Mouse (Mus musculus): ENCODE data around the gene Chpf.

The Chpf gene

GRCm38 (mm10) chr1:75457710-75458024 lies 21.4 kb downstream of the Chpf start:
- no peak for DNase-seq (ENCODE audit: low read depth, low spot score)
- Histone ChIP-seq H3K27me3 (ENCODE audit: control insufficient read depth, insufficient read depth, low read length, poor library complexity, severe bottlenecking) (peaks cover 3% of the 10 kb centered on the region), H3K36me3 (ENCODE audit: control insufficient read depth, insufficient read depth, low read length, poor library complexity, severe bottlenecking) (no peaks in the 10 kb centered on the region)

DNA sequence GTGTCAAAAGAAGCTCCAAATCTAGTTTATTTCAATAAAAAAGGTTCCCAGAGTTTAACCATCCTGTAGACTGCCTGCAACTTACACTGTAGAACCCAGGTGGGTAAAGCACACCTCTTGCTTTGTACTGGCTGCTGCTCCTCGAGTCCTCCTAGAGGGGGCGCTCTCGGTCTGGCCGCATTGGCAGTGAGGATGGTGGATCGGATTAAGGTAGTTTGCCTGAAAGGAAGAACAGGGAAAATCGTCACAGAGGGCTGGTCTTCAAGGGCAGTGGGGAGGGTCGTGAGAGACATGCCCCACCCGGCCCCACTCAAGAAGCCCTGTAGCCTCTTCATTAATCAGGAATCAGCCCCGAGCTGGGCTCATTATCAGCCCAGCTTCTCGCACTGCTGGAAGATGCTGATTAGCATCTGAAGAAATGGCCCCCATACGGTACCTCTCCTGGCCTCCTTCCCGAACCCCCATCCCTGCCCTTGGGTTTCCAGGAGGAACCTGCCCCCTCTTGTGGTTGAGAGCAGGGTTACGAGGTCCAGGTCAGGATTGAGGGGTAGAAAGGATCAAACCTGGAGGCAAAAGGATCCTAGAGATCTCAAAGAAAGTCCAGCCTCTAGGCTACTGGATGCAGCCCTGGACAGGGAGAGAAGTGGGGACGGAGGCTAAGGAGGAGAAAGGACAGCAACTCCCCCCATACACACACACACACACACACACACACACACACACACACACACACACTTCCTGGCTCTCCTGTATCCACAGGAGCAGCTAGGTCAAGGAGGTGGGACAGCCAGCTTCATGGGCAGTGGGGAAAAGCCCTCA lies 22.2 kb downstream of the Chpf start:
- DNase-seq (ENCODE audit: low read depth, low spot score), result peak; percentile 18
- peaks cover 3% of the 10 kb centered on the region for H3K27me3 ChIP-seq (ENCODE audit: control insufficient read depth, insufficient read depth, low read length, poor library complexity, severe bottlenecking)
- no peaks in the 10 kb centered on the region for H3K36me3 ChIP-seq (ENCODE audit: control insufficient read depth, insufficient read depth, low read length, poor library complexity, severe bottlenecking)

- H3K27me3 ChIP-seq (ENCODE audit: control insufficient read depth, insufficient read depth, low read length, poor library complexity, severe bottlenecking), result peaks cover 3% of the 10 kb centered on the region
- H3K36me3 ChIP-seq (ENCODE audit: control insufficient read depth, insufficient read depth, low read length, poor library complexity, severe bottlenecking), result no peaks in the 10 kb centered on the region
- DNase-seq (ENCODE audit: low read depth, low spot score), result no peak
Observed at GRCm38 (mm10) chr1:75455948-75456347, 23.2 kb downstream of the Chpf start.

- no peak for DNase-seq (ENCODE audit: low read depth, low spot score)
- H3K27me3 ChIP-seq (ENCODE audit: control insufficient read depth, insufficient read depth, low read length, poor library complexity, severe bottlenecking), result peaks cover 3% of the 10 kb centered on the region
- H3K36me3 ChIP-seq (ENCODE audit: control insufficient read depth, insufficient read depth, low read length, poor library complexity, severe bottlenecking), result no peaks in the 10 kb centered on the region
Observed at GRCm38 (mm10) chr1:75455433-75455832, 23.7 kb downstream of the Chpf start.

DNA sequence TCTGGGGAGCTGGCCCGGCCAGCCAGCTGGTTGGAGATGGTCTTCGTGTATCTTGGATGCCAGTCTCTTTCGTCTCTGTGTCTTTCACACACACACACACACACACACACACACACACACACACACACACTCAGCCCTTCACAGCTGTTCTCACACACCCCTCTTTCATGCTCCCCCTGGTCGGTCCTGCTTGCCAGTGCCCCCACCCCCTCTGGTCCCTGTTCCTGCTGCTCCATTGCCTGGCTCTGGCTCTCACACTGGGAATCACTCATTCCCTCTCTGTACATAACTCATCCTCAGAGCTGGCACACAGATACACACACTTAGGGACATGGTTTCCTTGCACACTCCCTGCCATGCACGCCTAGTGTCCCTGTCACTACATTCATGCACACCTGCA lies 27.2 kb downstream of the Chpf start:
- no peaks in the 10 kb centered on the region for H3K36me3 ChIP-seq (ENCODE audit: control insufficient read depth, insufficient read depth, low read length, poor library complexity, severe bottlenecking)
- H3K27me3 ChIP-seq (ENCODE audit: control insufficient read depth, insufficient read depth, low read length, poor library complexity, severe bottlenecking), result peaks cover 2% of the 10 kb centered on the region
- DNase-seq (ENCODE audit: low read depth, low spot score), result no peak

DNA sequence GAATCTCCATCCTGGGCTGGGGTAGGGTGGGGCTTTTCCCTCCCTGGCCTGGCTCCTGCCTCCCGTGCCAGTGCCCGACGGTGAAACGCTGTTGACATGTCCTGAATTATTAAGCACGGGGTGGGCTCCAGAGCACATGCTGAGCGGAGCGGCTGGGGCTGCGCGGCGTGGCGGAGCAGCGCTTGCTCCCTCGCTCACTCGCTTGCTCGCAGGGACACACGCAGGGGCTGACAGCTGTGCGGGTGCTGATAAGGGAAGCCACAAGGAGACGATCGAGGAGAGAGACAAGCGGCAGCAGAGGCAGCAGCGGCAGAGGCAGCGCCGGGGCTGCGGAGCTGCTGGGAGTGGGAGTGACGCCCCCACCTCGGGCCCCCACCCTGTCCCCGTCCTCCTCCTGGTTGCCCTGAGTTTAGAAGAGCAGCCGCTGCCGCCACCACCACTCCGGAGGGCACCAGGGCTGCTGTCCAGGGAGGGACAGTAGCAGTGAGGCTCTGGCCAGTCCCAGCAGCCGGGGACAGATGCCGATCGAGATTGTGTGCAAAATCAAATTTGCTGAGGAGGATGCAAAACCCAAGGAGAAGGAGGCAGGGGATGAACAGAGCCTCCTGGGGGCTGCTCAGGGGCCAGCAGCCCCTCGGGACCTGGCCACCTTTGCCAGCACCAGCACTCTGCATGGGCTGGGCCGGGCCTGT lies 28.6 kb downstream of the Chpf start, which contains the start of gene Asic4:
Gene Asic4 (plus strand): TSS at position 123 of the 692 bp plus-strand sequence.
- H3K36me3 ChIP-seq (ENCODE audit: control insufficient read depth, insufficient read depth, low read length, poor library complexity, severe bottlenecking), result no peaks in the 10 kb centered on the region
- DNase-seq (ENCODE audit: low read depth, low spot score), result no peak
- H3K27me3 ChIP-seq (ENCODE audit: control insufficient read depth, insufficient read depth, low read length, poor library complexity, severe bottlenecking), result peaks cover 5% of the 10 kb centered on the region

DNA sequence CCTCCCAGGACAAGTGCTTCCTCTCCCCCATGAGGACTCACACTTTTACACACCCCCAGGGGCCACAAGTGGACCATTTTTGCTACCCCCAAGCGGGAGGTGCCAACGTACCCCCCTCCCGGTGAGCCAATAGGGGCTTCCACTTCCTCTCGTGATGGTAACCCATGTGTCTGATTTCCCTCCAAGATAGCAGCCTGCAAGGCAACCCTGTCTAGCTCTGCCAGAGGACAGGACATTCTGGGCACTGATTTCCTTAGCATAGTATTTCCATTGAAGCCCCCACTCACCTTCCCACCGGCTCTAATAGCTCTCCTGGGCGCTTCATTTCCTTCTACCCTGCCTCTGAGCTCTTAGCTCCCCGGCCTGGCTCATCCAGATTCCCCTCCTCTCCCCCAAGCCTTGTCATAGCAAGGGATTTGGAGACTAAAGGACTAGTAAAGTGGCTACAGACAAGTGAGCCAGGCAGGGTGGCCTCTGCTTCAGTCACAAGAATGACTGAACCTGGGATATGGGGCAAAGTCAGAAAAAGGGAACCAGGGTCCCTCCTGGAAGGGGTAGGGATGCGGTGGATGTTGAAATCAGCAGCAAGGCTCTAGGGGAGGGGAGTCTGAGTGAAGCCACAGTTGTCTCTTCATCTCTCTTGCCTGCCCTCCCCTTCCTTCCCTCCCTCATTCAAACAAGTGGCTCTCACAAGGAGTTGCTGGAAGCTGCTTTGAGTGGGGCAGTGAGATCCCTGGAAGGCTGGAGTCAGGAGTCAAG lies 29.6 kb downstream of the Chpf start:
- no peaks in the 10 kb centered on the region for H3K36me3 ChIP-seq (ENCODE audit: control insufficient read depth, insufficient read depth, low read length, poor library complexity, severe bottlenecking)
- no peak for DNase-seq (ENCODE audit: low read depth, low spot score)
- peaks cover 5% of the 10 kb centered on the region for H3K27me3 ChIP-seq (ENCODE audit: control insufficient read depth, insufficient read depth, low read length, poor library complexity, severe bottlenecking)

- no peak for DNase-seq (ENCODE audit: low read depth, low spot score)
- Histone ChIP-seq H3K27me3 (ENCODE audit: control insufficient read depth, insufficient read depth, low read length, poor library complexity, severe bottlenecking) (peaks cover 5% of the 10 kb centered on the region), H3K36me3 (ENCODE audit: control insufficient read depth, insufficient read depth, low read length, poor library complexity, severe bottlenecking) (no peaks in the 10 kb centered on the region)
Observed at GRCm38 (mm10) chr1:75448937-75449336, 30.2 kb downstream of the Chpf start.

DNA sequence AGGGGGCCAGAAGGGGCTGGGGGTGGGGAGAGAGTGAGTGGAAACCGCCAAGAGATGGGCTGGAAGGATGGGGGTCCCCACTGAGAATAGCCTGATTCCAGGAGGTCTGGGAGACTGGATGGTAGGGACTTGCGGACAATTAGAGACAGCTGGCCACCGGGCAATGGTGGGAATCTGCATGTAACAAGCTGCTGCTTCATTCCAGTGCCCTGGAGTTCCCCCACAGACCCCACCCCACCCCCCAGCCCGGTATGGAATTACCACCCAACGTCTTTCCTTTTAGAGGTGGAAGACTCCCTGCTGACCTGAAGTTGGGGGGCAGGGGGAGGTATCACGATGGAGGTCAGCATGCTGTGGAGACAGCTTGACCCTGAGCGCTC lies 31.1 kb downstream of the Chpf start:
- DNase-seq (ENCODE audit: low read depth, low spot score), result no peak
- Histone ChIP-seq H3K27me3 (ENCODE audit: control insufficient read depth, insufficient read depth, low read length, poor library complexity, severe bottlenecking) (peaks cover 5% of the 10 kb centered on the region), H3K36me3 (ENCODE audit: control insufficient read depth, insufficient read depth, low read length, poor library complexity, severe bottlenecking) (no peaks in the 10 kb centered on the region)

- DNase-seq (ENCODE audit: low read depth, low spot score), result peak; percentile 20
- no peaks in the 10 kb centered on the region for H3K36me3 ChIP-seq (ENCODE audit: control insufficient read depth, insufficient read depth, low read length, poor library complexity, severe bottlenecking)
- peaks cover 5% of the 10 kb centered on the region for H3K27me3 ChIP-seq (ENCODE audit: control insufficient read depth, insufficient read depth, low read length, poor library complexity, severe bottlenecking)
Observed at GRCm38 (mm10) chr1:75447265-75448051, 31.6 kb downstream of the Chpf start.

DNA sequence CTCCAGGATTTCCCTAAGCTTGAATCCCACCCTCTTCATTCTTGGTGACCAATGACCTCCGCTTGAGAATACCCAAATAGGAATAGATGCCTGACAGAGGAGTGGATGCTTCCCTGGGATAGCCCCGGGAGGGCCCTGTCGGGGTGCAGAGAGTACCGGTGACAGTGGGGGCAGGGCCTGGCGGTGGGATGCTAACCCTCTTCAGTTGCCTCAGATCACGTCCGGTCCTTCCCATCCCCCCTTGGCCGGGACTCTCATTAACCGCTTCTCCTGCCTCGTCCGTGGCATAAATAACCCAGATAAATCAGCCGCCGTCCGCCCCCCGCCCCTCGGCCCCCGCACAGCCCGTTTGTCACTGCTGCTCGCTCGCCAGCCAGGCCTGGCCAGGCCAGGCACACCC lies 32.5 kb downstream of the Chpf start:
- Histone ChIP-seq H3K27me3 (ENCODE audit: control insufficient read depth, insufficient read depth, low read length, poor library complexity, severe bottlenecking) (peaks cover 5% of the 10 kb centered on the region), H3K36me3 (ENCODE audit: control insufficient read depth, insufficient read depth, low read length, poor library complexity, severe bottlenecking) (no peaks in the 10 kb centered on the region)
- DNase-seq (ENCODE audit: low read depth, low spot score), result no peak

DNA sequence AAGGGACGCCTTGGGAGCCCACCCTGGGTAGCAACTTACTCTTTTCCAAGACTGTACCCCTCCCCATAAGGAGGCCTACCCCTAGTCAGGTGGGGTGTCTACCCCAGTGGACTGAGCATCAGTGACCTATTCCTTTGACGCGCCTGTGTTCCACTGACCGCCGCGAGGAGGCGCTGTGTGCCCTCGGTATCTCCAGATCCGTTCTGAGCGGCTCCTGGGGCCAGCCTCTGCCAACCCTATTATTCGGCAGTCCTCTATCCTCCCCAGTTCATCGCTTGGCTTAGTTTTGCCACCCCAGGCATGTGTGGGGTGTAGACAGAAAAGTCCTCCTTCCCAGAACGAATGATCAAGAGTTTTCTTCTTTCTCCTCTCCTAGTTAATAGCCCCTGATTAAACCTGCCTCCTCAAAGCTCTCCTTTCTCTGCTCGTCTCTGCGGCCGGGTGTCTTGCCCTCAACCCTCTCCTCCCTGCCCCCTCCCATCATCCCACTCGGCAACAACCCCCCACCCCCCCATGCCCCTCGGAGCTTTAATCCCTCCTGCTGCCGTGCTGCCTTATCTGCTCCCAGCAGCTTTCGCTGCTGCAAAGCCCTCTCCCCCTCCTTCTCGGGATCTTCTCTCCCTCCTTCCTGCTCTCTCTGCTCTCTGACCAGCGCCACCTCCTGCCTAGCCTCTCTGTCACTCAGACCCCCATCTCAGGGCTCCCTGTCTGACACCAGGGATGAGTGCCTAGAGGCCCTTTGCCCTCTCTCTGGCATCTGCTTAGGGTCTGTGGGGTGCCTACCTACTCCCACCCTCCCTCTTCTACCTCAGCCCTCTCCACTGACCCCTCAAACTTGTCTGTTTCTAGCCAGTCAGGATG lies 33.1 kb downstream of the Chpf start:
- DNase-seq (ENCODE audit: low read depth, low spot score), result peak; percentile 83
- Histone ChIP-seq H3K36me3 (ENCODE audit: control insufficient read depth, insufficient read depth, low read length, poor library complexity, severe bottlenecking) (no peaks in the 10 kb centered on the region), H3K27me3 (ENCODE audit: control insufficient read depth, insufficient read depth, low read length, poor library complexity, severe bottlenecking) (peaks cover 5% of the 10 kb centered on the region)

DNA sequence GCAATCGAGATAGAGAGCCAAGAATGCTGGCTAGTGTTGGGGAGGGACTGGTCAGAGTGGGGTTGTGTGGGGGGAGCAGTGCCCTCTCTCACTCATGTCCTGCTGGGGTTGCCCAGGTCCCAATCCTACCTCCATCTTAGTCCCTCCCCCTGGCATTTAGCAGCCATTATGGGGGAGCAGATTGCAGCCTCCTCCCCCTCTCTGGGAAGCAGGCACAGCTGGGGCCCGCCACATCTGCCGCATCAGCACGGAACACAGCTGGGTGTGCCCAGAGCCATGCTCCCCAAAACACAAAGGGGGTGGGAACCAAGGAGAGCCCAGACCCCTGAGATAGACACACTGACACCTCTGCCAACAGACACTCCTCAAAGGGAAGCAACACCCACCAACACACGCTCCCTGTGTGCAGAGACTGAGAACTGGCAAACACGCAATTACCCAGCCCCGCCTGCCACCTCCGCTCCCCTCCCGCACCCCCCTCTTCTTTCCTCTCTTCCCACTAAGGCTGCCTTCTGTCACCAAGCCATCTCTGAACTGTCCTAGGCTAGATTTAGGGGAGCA lies 33.9 kb downstream of the Chpf start:
- no peak for DNase-seq (ENCODE audit: low read depth, low spot score)
- Histone ChIP-seq H3K27me3 (ENCODE audit: control insufficient read depth, insufficient read depth, low read length, poor library complexity, severe bottlenecking) (peaks cover 5% of the 10 kb centered on the region), H3K36me3 (ENCODE audit: control insufficient read depth, insufficient read depth, low read length, poor library complexity, severe bottlenecking) (0 out of 2 replicates have a peak, but pooled peaks cover 2% of the 10 kb centered on the region)
